9 mouse cellular contexts compared by ENCODE assay signal in genomic region chr9:95675064-95675699, GRCm38 (mm10). TPM values are rescaled to one million over a fixed set of nuclear protein-coding genes. Genes with fewer than 3 reads are reported as not detected.
DNase-seq lines count a peak whose midpoint lies in the region; ATAC-seq lines count a peak whose summit lies in the region.
"Had no signal": no experiment of that assay in that cellular context is flagged by ENCODE, and none has a peak within 500 bp of the region (broad histone marks: within the 10 kb centered on the region; RNA-seq: fewer than 3 reads in every experiment).

No protein-coding gene starts in this region.

- H3K4me2 ChIP-seq in hindbrain, embryonic 16.5 days (ENCODE audit: low read length), result peak overlapping the region; percentile 20; the same call in 1 of the 2 replicates
- H3K4me2 ChIP-seq in intestine, embryonic 16.5 days (ENCODE audit: low read depth, low read length), result no peak overlapping the region

- DNase-seq in hindbrain, embryonic 10.5 days (ENCODE audit: low spot score), result no peak
- DNase-seq in adrenal gland, postnatal 10 days, result peak; percentile 73
- peak; percentile 37 for DNase-seq in fibroblast of lung, adult 2 months (ENCODE audit: low read depth)
- peak; percentile 61 for DNase-seq in lung, postnatal 14 days
- no peak for DNase-seq in natural killer cell, adult 2 months (ENCODE audit: low spot score in 2 of 2)
- DNase-seq in embryo, embryonic 10.5 days (ENCODE audit: low spot score), result no peak

- 64% methylated on average over 9 of the region's 9 CpGs for WGBS in hindbrain, embryonic 16.5 days
- WGBS in hindbrain, embryonic 10.5 days, result 90% methylated on average over 9 of the region's 9 CpGs
- 50% methylated on average over 9 of the region's 9 CpGs for WGBS in intestine, embryonic 16.5 days

- ATAC-seq in hindbrain, embryonic 16.5 days, result peak; percentile 92
- peak; percentile 36; the same call in 1 of the 2 replicates for ATAC-seq in intestine, embryonic 16.5 days

- no peaks in the 10 kb centered on the region for H3K36me3 ChIP-seq in hindbrain, embryonic 16.5 days (ENCODE audit: control insufficient read depth, insufficient read depth, low read length)
- no peaks in the 10 kb centered on the region; the same call in 1 of the 2 replicates for H3K36me3 ChIP-seq in hindbrain, embryonic 10.5 days
- H3K36me3 ChIP-seq in intestine, embryonic 16.5 days (ENCODE audit: control insufficient read depth, insufficient read depth, low read length), result no peaks in the 10 kb centered on the region

- H3K9ac ChIP-seq in hindbrain, embryonic 16.5 days (ENCODE audit: low read depth, low read length), result no peak overlapping the region
- 0 out of 2 replicates have a peak overlapping the region, but pooled peaks have one; percentile 20 for H3K9ac ChIP-seq in intestine, embryonic 16.5 days (ENCODE audit: low read depth, low read length)
- H3K9ac ChIP-seq: liver, embryonic 14.5 days had no signal

- H3K4me3 ChIP-seq in hindbrain, embryonic 16.5 days (ENCODE audit: low read length), result no peak overlapping the region
- no peak overlapping the region for H3K4me3 ChIP-seq in hindbrain, embryonic 10.5 days
- H3K4me3 ChIP-seq in intestine, embryonic 16.5 days (ENCODE audit: low read length), result no peak overlapping the region

- no peaks in the 10 kb centered on the region for H3K27me3 ChIP-seq in hindbrain, embryonic 16.5 days (replicated peaks; ENCODE audit: control insufficient read depth, insufficient read depth, low read length)
- no peaks in the 10 kb centered on the region for H3K27me3 ChIP-seq in hindbrain, embryonic 10.5 days (ENCODE audit: insufficient read depth, poor library complexity, severe bottlenecking)
- no peaks in the 10 kb centered on the region for H3K27me3 ChIP-seq in intestine, embryonic 16.5 days (replicated peaks; ENCODE audit: control insufficient read depth, insufficient read depth, low read length)

- H3K9me3 ChIP-seq in hindbrain, embryonic 16.5 days (ENCODE audit: control insufficient read depth, low read length), result no peaks in the 10 kb centered on the region
- no peaks in the 10 kb centered on the region for H3K9me3 ChIP-seq in hindbrain, embryonic 10.5 days
- no peaks in the 10 kb centered on the region for H3K9me3 ChIP-seq in intestine, embryonic 16.5 days (ENCODE audit: control insufficient read depth, low read length)

- H3K27ac ChIP-seq in hindbrain, embryonic 16.5 days (ENCODE audit: low read depth, low read length), result no peak overlapping the region
- no peak overlapping the region for H3K27ac ChIP-seq in hindbrain, embryonic 10.5 days
- H3K27ac ChIP-seq in intestine, embryonic 16.5 days (ENCODE audit: low read length), result peak overlapping the region; percentile 55
- H3K27ac ChIP-seq: liver, embryonic 14.5 days had no signal

- H3K4me1 ChIP-seq in hindbrain, embryonic 16.5 days (ENCODE audit: control insufficient read depth, insufficient read depth, low read depth, low read length), result no peaks in the 10 kb centered on the region
- H3K4me1 ChIP-seq in hindbrain, embryonic 10.5 days (replicated peaks), result no peaks in the 10 kb centered on the region
- H3K4me1 ChIP-seq in intestine, embryonic 16.5 days (ENCODE audit: control insufficient read depth, insufficient read depth, low read length), result no peaks in the 10 kb centered on the region

RNA-seq across cellular contexts. Expression of gene Pcolce2, which starts 37.8 kb away (rescaled TPM):
- polyA plus RNA-seq in hindbrain, embryonic 16.5 days (2015; fragmentation: Nextera tagmentation; extraction: Ambion mirVana), result 1.8 and 2.2 TPM in 2 replicates
- 1.6 and 2.8 TPM in 2 replicates for polyA plus RNA-seq in hindbrain, embryonic 10.5 days (2016; fragmentation: Nextera tagmentation; extraction: Ambion mirVana)
- 1 to 10 TPM; 4.7 to 5.1 TPM for total RNA-seq in adrenal gland, postnatal 10 days (2021)
- 0.40 and 0.89 TPM in 2 replicates for polyA plus RNA-seq in intestine, embryonic 16.5 days (2015; fragmentation: Nextera tagmentation; extraction: Ambion mirVana)

Comparison
In these comparisons a context has a peak if more than half of its experiments do, and no peak if none do; other contexts are left out.
1. DNase-seq: peak in adrenal gland, postnatal 10 days (single experiment), fibroblast of lung, adult 2 months (single experiment) and lung, postnatal 14 days (single experiment); none in hindbrain, embryonic 10.5 days (single experiment), natural killer cell, adult 2 months (0 of 2) and embryo, embryonic 10.5 days (single experiment).